In genomic region chr2:69061313-69061712, GRCm38 (mm10) we compare ENCODE assay signal across 9 mouse cellular contexts.
DNase-seq lines count a peak whose midpoint lies in the region; ATAC-seq and TF ChIP-seq lines count a peak whose summit lies in the region.
"Had no signal": no experiment of that assay in that cellular context is flagged by ENCODE, and none has a peak within 500 bp of the region (broad histone marks: within the 10 kb centered on the region; RNA-seq: fewer than 3 reads in every experiment).

No protein-coding gene starts in this region.

- no peak for TF ChIP-seq EP300 in liver, postnatal 0 days (IDR thresholded peaks at IDR 0.05; ENCODE audit: low read depth)

- peak; percentile 39 for TF ChIP-seq CTCF in forebrain, postnatal 0 days (IDR thresholded peaks at IDR 0.05; ENCODE audit: low read depth)
- TF ChIP-seq CTCF in liver, postnatal 0 days (IDR thresholded peaks at IDR 0.05; ENCODE audit: low read depth) = peak; percentile 54

- no peak for DNase-seq in forebrain, postnatal 0 days
- no peak for DNase-seq in forebrain, embryonic 11.5 days (ENCODE audit: low spot score)
- no peak for DNase-seq in liver, postnatal 0 days
- no peak for DNase-seq in liver
- DNase-seq in cerebellum, adult 9-11 months = peak; percentile 39
- peak; percentile 47 for DNase-seq in splenic B cell, adult 2 months (ENCODE audit: low read depth, low spot score)
- no peak for DNase-seq in spleen, postnatal 14 days (ENCODE audit: low spot score in 2 of 2)

- no peaks in the 10 kb centered on the region for H3K4me1 ChIP-seq in forebrain, postnatal 0 days (ENCODE audit: insufficient read depth)
- H3K4me1 ChIP-seq in forebrain, embryonic 11.5 days (replicated peaks; ENCODE audit: control insufficient read depth, insufficient read depth, low read length) = no peaks in the 10 kb centered on the region
- H3K4me1 ChIP-seq in liver, postnatal 0 days (ENCODE audit: insufficient read depth) = no peaks in the 10 kb centered on the region
- H3K4me1 ChIP-seq: embryonic facial prominence, embryonic 15.5 days had no signal

- H3K36me3 ChIP-seq in forebrain, postnatal 0 days (ENCODE audit: insufficient read depth) = no peaks in the 10 kb centered on the region
- H3K36me3 ChIP-seq in forebrain, embryonic 11.5 days (ENCODE audit: control insufficient read depth, insufficient read depth, low read length) = no peaks in the 10 kb centered on the region
- 0 out of 2 replicates have a peak, but pooled peaks cover 2% of the 10 kb centered on the region for H3K36me3 ChIP-seq in liver, postnatal 0 days (replicated peaks; ENCODE audit: insufficient read depth, low read length)
- H3K36me3 ChIP-seq in splenic B cell, adult 2 months (ENCODE audit: control insufficient read depth, insufficient read depth, low read length, poor library complexity, severe bottlenecking) = no peaks in the 10 kb centered on the region
- H3K36me3 ChIP-seq: embryonic facial prominence, embryonic 15.5 days had no signal

- no peaks in the 10 kb centered on the region for H3K9me3 ChIP-seq in forebrain, postnatal 0 days (ENCODE audit: low read length)
- H3K9me3 ChIP-seq in forebrain, embryonic 11.5 days (ENCODE audit: control insufficient read depth, low read length) = no peaks in the 10 kb centered on the region
- no peaks in the 10 kb centered on the region for H3K9me3 ChIP-seq in liver, postnatal 0 days (ENCODE audit: low read length)
- H3K9me3 ChIP-seq: embryonic facial prominence, embryonic 15.5 days had no signal

- H3K4me3 ChIP-seq in forebrain, postnatal 0 days (ENCODE audit: low read depth, low read length) = no peak overlapping the region
- no peak overlapping the region for H3K4me3 ChIP-seq in forebrain, embryonic 11.5 days (ENCODE audit: low read depth, low read length)
- no peak overlapping the region for H3K4me3 ChIP-seq in liver, postnatal 0 days (ENCODE audit: low read depth, low read length)
- H3K4me3 ChIP-seq: embryonic facial prominence, embryonic 15.5 days had no signal

- no peak for ATAC-seq in forebrain, postnatal 0 days
- no peak for ATAC-seq in forebrain, embryonic 11.5 days (replicated peaks; ENCODE audit: low FRiP score)
- no peak for ATAC-seq in liver, postnatal 0 days
- ATAC-seq in inflammation-experienced regulatory T-cells, adult 6 months = no peak

- no peaks in the 10 kb centered on the region for H3K27me3 ChIP-seq in forebrain, postnatal 0 days (ENCODE audit: insufficient read depth, low read length)
- no peaks in the 10 kb centered on the region for H3K27me3 ChIP-seq in forebrain, embryonic 11.5 days (ENCODE audit: control insufficient read depth, insufficient read depth, low read length)
- no peaks in the 10 kb centered on the region for H3K27me3 ChIP-seq in liver, postnatal 0 days (ENCODE audit: insufficient read depth, low read length)
- no peaks in the 10 kb centered on the region for H3K27me3 ChIP-seq in splenic B cell, adult 2 months (ENCODE audit: control insufficient read depth, insufficient read depth, low read length, poor library complexity, severe bottlenecking)
- H3K27me3 ChIP-seq: embryonic facial prominence, embryonic 15.5 days had no signal

- no peak overlapping the region for H3K27ac ChIP-seq in forebrain, postnatal 0 days (ENCODE audit: low read depth, low read length)
- H3K27ac ChIP-seq in forebrain, embryonic 11.5 days (ENCODE audit: low read depth, low read length) = no peak overlapping the region
- H3K27ac ChIP-seq in liver, postnatal 0 days (ENCODE audit: low read depth) = no peak overlapping the region
- H3K27ac ChIP-seq: embryonic facial prominence, embryonic 15.5 days had no signal

- no peak overlapping the region for H3K9ac ChIP-seq in forebrain, postnatal 0 days
- no peak overlapping the region for H3K9ac ChIP-seq in forebrain, embryonic 11.5 days (ENCODE audit: low read length)
- H3K9ac ChIP-seq in liver, postnatal 0 days (replicated peaks) = no peak overlapping the region
- H3K9ac ChIP-seq: embryonic facial prominence, embryonic 15.5 days had no signal

- H3K4me2 ChIP-seq in forebrain, postnatal 0 days (ENCODE audit: low read depth) = no peak overlapping the region
- H3K4me2 ChIP-seq in forebrain, embryonic 11.5 days (ENCODE audit: low read depth, low read length, severe bottlenecking) = no peak overlapping the region
- no peak overlapping the region for H3K4me2 ChIP-seq in liver, postnatal 0 days (ENCODE audit: low read depth, low read length)
- H3K4me2 ChIP-seq: embryonic facial prominence, embryonic 15.5 days had no signal

Comparison
In these comparisons a context has a peak if more than half of its experiments do, and no peak if none do; other contexts are left out.
1. DNase-seq: peak in cerebellum, adult 9-11 months (single experiment) and splenic B cell, adult 2 months (single experiment); none in forebrain, postnatal 0 days (single experiment), forebrain, embryonic 11.5 days (single experiment), liver, postnatal 0 days (single experiment), liver (single experiment) and spleen, postnatal 14 days (0 of 2).